Mouse (Mus musculus): ENCODE data around the gene Krt18.
"Not testable (repeated sequence)": the region's sequence is repeated elsewhere in the genome, so short reads cannot be mapped to it uniquely, and the experiment has no call there.

Gene Krt18

DNA sequence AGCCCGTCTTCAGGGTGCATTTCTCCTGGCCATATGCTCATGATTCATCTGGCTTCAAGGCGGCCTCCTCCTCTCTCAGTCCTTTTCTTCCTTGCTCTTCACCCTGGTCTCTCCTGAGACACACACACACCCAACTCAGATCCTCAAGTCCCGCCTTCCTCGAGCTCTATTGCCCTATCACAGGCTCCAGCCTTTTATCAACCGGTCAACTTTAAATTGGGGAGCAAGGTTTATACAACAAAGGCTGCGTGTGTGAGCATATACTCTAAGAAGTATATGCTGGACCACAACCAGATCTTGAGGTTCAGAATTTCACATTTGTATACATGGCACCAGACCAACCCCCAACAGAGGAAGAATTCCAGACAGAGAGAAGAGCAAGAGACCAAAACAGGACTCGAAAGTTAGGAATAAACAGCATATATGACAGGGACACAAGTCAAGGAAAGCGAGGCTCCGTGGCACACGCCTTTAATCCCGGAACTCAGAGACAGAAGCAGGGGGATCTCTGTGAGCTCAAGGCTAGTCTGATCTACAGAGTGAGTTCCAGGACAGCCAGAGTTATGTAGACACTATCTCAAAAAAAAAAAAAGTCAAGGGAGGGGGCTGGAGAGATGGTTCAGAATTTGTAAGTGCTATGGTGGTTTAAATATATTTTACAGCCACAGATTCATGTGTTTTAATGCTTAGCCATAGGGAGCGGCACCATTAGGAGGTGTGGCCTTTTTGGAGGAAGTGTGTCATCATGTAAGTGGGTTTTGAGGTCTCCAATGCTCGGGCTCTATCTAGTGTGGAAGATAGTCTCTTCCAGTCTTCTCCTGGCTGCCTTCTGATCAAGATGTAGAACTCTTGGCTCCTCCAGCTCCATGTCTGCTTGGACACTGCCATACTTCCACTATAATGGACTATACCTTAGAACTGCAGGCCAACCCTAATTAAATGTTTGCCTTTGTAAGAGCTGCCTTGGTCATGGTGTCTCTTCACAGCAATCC is 42.8 kb downstream of the Krt18 start:
- no peak for DNase-seq

DNA sequence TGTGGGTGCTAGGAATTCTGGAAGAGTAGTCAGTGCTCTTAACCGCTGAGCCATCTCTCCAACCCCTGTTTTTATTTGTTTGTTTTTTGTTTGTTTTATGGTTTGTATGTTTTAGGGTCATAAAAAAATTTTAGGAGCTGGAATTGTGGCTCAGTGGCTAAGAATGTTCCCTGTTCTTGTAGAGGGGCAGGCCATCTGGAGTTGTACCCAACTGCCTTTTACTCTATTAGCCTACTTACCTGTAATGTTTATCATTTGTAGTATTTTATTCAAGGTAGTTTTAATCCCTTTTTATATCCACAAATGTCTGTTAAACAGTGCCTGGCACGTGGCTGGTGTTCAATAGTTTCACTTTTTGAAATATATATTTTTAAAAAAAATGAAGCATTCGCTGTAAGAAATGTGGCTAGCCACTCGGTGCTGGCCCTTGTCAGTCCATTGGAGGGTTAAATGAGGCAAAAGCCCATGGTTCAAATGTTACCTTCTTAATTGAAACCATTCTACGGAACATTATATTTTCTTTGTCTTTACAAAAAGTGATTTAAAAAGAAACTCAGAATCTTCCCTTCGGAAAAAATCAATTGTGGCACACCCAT is 45.1 kb downstream of the Krt18 start:
- DNase-seq: no peak

DNA sequence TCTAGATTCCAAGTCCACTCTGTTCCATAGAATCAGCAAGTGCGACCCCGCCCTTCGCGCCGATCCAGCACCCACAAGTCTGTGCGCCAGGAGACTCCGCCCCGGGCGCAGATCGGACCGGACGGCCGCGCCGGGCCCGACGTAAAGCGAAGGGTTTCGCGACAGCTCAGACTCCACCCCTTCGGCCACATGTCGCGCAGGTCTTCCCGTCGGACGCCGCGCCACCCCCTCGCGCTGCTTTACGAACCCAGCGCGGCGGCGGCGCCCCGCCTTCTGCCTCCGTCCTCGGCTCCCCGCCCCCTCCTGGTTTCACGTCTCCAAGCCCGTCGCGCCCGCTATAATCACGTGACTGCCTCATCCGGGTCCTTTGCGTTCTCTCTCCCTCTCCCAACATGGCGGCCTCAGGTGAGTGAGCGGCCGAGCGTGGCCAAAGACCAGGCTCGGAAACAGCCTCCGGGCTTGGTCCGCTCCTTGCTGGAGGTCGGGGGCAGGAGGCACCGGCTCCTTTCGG is 45.6 kb downstream of the Krt18 start, which contains the start of gene Eif4b:
TSS of gene Eif4b (plus strand) at position 215 of the 511 bp plus-strand sequence.
- DNase-seq: peak; percentile 99

DNA sequence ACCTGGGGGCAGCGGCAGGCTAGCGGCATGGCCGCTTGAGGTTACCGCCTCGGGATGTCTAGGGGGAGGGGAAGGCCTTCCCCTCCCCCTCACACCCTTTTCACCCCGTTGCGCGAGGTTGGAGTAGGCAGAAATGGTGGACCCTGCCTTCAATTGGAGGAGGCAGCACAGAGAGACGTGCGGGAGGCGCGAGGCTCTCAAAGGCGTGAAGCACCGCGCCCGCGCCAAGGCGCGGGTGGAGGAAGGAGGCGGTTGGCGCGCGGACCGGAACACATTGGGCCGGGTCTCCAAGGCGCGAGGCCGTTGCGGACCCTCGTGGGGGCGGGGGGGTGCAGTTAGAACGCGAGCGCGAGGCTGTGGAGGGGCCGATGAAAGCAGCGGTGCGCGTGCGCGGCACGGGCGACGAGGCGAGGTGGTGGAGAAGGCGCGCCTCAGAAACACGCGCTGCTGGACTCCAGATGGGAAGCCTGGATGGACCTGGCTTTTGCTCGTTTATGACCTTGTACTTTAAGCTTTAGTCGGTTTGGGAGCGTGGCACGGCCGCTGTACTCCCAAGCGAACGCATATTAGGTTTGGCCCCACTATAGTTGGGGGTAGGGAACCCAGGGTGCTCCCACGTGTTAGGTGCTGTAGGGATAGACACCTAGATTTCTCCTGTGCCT is 46.2 kb downstream of the Krt18 start:
- DNase-seq: peak; percentile 53

DNA sequence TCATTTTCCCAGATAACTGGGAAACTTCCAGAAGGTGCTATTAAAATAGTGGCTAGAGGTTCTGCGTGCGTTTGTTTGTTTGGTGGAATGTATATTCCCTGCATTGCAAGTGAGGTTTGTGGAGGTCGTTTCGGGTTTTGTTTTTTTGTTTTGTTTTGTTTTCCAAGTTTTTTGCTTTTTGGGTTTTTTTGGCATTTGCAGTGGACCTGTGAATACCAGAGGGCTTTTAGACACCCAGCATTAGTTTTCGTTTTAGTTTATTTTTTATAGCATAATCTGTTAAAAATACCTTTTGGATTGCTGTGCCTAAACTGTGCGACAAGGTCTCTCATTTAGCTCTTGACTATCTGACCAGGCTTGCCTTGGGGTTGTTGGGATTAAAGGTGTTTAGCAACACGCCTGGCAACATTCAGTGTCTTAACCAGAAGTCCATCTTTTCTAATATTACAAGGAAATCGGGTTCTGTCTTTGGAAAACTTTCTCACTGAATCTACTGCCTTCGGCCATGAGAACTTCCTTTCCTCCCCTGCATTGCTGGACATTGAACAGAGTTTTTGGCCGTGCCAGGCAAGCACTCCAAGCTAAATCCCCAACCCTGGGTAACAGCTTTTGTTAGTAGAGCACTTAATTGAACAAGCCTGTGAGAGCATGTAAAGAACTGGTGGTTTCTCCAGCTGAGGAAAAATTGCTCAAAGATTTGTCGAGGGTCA is 47.1 kb downstream of the Krt18 start:
- DNase-seq: no peak

DNA sequence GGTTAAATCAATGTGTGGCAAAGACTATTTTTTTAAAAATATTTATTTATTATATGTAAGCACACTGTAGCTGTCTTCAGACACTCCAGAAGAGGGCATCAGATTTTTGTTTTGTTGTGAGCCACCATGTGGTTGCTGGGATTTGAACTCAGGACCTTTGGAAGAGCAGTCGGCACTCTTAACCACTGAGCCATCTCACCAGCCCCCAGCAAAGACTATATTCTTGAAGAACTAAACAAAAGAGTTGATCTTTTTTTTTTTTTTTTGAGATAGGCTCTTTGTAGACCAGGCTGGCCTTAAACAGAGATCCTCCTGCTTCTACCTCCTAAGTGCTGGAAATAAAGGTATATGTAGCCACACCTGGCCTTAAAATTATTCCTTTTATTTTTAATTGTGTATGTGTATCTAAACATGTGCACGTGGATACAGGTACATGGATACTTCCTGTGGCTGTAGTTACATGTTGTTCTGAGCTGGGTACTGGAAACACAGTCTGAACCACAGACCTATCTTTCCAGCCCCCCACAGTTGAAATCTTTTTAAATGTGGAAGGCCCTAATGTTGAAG is 49.2 kb downstream of the Krt18 start:
- no peak for DNase-seq

DNA sequence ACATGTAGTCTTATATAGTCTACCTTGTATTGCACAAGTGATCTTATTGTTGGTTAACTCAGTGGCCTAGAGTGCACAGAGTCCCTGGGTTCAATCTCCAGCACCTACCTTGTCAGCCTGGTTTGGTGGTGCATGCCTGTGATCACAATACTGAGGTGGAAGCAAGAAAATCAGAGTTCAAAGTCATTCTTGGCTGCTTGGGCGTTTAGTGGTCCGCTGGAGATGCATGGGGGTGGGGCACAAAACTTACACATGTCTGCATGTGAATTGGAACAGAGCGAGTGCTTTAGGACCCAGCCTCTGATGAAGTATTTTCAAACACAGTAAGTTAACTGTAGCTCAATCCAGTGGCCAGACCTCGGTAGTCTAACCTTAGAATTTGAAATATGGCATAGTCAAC is 51.2 kb downstream of the Krt18 start:
- no peak for DNase-seq

DNA sequence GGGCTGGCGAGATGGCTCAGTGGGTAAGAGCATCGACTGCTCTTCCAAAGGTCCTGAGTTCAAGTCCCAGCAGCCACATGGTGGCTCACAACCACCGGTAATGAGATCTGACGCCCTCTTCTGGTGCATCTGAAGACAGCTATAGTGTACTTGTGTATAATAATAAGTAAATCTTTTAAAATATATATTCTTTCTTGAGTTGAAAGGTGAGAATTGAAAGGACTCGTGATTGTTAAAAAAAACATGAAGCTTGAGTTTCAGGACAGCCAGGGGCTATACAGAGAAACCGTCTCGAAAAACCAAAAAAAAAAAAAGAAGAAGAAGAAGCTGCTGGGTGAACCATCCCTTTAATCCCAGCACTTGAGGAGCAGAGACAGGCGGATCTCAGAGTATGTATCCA is 51.9 kb downstream of the Krt18 start:
- DNase-seq: not testable (repeated sequence)

DNA sequence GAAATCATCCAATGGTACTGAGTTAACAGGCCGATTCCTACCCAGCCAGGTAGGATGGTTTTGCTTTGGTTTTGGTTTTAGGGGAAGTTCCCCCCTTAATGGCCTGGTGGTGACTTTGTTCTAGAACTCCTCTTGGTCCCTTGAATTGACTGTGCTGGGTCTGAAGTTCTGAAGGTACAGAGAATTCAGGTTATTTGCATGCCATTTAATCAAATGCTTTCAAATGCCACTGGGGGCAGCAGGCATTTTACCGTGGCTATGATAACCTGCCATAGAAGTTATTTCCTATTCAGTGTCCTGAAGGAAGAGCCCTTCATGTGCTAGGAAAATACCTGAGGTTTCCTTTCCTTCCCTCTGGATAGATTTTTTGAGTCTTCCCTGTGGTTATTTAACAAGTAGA is 52.4 kb downstream of the Krt18 start:
- no peak for DNase-seq

All from right cerebral cortex, adult 18-20 months (tissue).